Mouse (Mus musculus) heart, postnatal 25 days (tissue): ENCODE data around the gene Dolpp1. TPM values are rescaled to one million over a fixed set of nuclear protein-coding genes. Genes with fewer than 3 reads are reported as not detected.

ENCODE experiments used
- DNase-seq: peaks from one replicate; pipeline ENCODE4 v3.0.0; 2022; ENCODE audit warnings: low spot score
- intact Hi-C: fragments of 180-260 bp; cut with DNase I; formaldehyde crosslinking; loops from one replicate; pipeline ENCODE4 v1.15.1; 2025
- microRNA-seq: library from miRNA; unstranded; fragments of <30 nt; microRNA quantifications from one replicate; pipeline ENCODE4 v1.2.0, GENCODE M21; 2022
- total RNA-seq, 2 experiments: library from RNA; stranded (reverse); gene quantifications; 2 replicates each; pipeline ENCODE4 v1.2.3; 2021

Gene Dolpp1
- total RNA-seq, 2 experiments from 2014 or later, result 8.3 to 10.4 TPM

DNA sequence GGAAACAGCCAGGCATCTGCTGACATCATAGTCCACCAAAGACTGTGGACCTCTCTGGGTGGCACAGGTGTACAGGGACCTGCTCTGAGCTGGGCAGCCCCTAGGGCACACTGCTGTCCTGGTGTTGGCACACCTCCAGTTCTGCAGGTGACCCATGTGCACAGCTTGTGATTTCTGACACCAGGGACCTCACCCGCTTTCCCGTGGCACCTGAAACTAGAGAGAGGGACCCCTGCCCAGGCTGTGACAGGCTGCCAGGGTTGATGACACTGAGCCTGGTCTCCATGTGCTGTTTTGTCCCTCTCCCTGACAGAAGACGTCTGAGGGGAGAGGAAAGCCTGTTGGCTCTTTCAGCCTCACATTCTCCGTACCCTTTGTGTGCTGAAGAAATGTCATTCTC, 45.7 kb downstream of the Dolpp1 start:
- no peak for DNase-seq
- intact Hi-C loops, result loop anchor here (2.0 to 5.0 kb wide), 2 partner anchors 175 to 340 kb away; no protein-coding TSS in a partner anchor

DNA sequence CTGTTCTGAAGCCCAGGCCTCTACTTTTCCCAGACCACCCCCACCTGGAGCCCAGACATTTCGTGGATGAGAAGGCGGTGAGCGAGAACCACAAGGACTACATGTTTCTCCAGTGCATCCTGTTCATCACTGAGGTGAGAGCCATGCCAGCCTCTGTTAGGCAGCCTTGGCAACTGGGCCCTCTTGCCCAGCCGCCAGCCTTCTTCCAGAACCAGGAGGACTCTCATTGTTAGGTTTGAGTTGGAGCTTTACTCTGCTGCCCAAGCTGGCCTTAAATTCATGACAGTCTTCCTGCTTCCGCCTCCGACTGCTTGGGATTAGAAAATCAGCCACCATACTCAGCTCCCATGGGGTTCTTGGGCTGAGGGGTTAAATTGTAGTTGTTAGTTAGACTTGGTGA, 47.6 kb downstream of the Dolpp1 start:
- DNase-seq, result no peak
- intact Hi-C loops, result loop anchor here (5.0 kb wide), 1 partner anchor 338 kb away; no protein-coding TSS in a partner anchor

DNA sequence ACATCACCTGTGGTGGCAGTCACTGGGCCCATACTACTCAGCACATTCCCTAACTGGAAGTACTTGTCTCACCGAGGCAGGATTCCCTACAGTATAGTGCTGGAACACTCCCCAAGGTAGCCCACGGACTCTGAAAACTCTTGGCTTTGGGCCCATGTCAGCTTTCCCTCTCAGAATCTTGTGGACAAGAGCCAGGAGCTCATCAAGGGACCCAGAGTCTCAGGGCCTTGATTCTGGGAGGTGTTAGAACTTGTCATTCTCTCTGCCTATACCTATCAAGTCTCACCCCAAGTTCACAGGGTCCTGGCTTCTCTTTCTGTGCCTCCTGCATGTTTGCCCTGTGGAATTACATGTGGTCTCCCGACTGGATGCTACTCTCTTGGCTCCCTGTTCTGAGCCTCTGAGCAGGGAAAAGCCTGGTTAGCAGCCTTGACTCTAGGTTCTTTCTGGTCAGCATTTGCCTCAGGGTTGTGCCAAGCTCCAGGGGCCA, 48.2 kb downstream of the Dolpp1 start:
- intact Hi-C loops, result no loop called here
- DNase-seq, result no peak

DNA sequence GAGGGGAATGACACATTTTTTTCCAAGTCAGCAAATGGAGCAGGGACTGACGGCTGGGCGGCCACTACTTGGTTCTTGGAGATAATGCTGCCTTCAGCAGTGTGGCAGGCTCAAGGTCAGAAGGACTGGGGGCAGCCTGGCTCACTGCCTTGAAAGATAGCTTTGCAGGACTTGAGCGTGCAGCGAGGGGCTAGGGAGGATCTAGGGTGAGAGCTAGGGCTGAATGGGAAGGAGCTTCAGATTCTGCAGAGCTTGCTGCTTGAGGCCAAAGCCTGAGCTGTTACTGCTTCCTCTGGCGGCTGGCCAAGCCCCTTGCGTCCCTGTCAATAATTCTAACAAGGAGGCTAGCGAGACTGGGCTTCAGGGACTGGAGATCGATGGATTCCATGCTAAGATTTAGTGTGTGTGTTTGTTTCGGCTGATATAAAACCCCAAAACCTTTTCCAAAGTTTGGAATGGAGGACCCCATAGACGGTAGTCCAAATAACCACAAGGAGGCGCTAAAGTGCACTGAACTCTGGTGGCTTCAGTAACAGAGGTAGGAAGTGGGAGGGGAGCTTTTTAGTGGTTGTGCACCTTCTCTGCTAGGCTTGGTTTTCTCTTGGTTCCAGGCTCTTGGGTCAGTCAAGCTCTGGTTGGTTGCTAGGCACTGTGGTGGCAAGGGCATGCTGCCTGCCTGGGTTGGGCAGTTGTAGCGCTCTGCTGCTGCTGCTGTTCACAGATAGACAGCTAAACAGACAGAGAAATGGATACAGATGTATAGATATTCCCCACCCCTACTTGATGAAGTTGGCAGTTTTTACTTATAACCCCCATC, 48.9 kb downstream of the Dolpp1 start:
- intact Hi-C loops, result loop anchor here (1.0 kb wide), 1 partner anchor 29 kb away; no protein-coding TSS in a partner anchor

DNA sequence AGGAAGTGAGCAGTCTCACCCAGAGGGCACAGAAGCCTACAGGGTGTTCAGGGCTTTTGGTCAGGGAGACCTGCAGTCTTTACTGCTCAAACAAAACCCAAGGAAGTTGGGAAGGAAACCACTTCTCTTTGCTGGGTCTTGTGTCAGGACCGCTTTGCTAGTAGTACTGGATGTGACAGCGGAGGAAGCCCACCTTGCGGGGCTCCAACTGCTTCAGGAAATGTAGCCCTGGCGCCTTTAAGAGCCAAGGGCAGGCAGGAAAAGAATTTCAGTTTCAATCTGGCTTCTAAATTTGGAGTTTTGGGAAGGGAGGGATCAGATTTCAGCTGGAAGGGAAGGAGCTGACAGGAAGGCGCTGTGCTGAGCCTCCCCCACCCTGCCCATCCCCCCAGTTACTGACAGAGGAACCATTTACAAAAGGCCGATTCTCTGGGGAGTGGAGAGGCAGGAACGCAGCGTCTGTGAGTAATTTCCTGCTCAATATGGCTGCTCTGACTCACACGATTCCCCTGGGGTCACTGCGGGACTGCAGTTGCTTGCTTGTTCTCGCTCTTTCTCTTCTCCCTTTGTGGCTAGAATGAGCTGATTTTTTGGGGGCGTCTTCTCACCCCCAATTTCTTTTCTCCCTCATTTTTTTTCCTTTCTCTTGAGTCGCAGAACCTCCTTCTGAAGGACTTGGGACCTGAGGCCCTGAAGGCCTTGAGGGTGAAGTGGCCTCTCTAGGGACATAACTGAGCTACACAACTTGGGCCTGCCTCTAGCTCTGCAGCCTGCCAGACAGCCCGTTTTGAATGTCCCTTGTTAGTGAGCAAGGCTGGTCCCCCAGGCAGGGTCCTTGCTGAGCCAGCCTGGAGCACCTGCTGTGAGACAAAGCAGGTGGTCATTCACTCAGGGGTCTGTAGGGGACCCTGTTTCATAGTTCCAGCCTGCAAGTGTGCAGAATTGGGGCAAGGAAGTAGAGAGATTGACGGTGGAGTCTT, 49.8 kb downstream of the Dolpp1 start:
- peak; percentile 85 for DNase-seq
- intact Hi-C loops, result loop anchor here (1.0 kb wide), 1 partner anchor 28 kb away; no protein-coding TSS in a partner anchor

More for the DNA sequence above, 48.9 kb downstream of the Dolpp1 start:
- DNase-seq, result peak; percentile 58

DNA sequence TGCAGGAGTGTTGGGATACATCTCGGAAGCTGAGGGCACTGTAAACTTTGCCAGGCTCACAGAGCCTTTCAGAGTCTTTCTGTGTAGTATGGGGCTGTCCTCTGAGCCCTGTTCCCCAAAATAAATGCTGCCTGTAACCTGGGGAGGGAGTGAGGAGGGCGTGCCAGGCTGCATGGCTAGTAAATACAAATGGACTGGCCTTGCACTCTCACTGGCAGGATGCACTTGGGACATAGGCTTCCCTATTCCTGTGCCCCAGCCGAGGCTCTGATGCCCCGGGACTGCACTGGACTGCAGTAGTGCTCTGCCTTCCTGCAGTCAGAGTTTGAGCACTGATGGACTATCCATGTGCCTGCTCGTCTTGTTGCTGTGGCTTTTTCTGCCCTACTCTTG, 50.4 kb downstream of the Dolpp1 start:
- no peak for DNase-seq
- intact Hi-C loops, result no loop called here

DNA sequence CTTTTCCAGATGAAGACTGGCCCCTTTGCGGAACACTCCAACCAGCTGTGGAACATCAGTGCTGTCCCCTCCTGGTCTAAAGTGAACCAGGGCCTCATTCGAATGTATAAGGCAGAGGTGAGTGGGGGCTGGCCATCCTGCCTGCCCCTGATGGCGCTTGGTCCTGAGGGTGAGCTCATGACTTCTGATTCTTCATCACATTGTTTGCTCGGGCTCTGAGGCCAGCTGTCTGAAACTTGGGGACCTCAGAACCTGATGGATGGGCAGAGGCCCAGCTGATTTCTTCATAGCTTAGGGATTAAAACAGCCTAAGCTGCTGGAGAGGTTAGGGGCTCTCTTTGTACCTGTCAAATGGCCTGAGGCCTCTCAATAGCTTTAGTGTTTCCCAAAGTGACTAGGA, 51.2 kb downstream of the Dolpp1 start:
- DNase-seq, result no peak
- intact Hi-C loops, result no loop called here

DNA sequence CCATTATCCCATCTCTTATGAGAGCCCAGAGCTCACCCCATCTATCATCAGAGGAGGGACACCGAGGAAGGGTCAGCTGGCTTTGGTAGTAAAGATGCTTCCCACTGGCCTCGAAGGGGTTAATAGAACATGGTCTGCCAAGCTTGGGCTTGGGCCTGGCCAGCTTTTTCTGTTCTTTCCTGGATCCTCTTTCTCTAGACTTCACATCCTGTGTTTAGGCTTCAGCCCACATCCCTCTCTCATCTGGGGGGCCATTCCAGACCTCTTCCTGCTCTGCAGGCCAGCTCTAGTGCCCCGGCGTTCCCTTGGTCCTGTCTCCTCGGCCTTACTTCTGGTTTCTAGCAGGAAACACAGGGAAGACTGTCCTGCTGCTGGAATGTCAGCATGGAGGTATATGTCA, 52.0 kb downstream of the Dolpp1 start:
- intact Hi-C loops, result no loop called here

DNA sequence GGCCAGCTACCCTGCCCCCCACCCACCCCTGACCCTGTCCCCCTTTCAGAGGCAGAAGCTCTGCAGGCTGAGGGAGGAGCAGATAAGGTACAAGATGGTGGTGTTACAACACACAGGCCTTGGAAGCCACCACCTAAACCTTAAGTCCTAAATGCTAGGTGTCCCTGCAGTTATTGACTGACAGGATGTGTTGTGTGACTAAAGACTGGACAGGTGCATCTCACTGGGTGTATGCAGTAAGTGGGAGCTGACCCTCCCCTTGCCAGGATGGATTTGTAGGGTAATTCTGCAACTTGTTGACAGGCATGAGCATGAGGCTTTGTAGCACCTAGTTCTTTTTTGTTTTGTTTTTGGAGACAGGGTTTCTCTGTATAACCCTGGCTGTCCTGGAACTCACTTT, 52.4 kb downstream of the Dolpp1 start:
- no peak for DNase-seq
- intact Hi-C loops, result no loop called here

More for the DNA sequence above, 52.0 kb downstream of the Dolpp1 start:
- DNase-seq, result no peak

DNA sequence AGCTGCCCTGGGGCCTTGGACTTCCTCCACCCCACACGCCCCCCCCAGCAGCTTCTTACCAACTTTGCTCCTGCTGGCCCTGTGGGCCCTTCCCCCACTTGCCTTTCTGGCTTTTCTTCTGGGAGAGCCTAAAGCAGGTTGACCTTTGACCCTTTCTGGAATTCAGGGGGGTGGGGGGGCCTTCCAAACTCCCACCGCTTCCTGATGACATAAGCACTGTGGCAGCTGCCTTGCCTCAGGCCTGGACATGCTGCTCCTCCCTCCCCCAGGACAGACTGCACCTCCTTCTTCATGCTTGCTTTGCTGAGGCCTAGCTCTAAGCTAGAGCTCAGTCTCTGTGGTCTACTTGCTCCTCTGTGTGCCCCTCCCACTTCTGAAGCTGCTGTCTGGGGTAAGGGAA, 53.3 kb downstream of the Dolpp1 start:
- peak; percentile 39 for DNase-seq
- intact Hi-C loops, result loop anchor here (5.0 kb wide), 1 partner anchor 102 kb away; no protein-coding TSS in a partner anchor

DNA sequence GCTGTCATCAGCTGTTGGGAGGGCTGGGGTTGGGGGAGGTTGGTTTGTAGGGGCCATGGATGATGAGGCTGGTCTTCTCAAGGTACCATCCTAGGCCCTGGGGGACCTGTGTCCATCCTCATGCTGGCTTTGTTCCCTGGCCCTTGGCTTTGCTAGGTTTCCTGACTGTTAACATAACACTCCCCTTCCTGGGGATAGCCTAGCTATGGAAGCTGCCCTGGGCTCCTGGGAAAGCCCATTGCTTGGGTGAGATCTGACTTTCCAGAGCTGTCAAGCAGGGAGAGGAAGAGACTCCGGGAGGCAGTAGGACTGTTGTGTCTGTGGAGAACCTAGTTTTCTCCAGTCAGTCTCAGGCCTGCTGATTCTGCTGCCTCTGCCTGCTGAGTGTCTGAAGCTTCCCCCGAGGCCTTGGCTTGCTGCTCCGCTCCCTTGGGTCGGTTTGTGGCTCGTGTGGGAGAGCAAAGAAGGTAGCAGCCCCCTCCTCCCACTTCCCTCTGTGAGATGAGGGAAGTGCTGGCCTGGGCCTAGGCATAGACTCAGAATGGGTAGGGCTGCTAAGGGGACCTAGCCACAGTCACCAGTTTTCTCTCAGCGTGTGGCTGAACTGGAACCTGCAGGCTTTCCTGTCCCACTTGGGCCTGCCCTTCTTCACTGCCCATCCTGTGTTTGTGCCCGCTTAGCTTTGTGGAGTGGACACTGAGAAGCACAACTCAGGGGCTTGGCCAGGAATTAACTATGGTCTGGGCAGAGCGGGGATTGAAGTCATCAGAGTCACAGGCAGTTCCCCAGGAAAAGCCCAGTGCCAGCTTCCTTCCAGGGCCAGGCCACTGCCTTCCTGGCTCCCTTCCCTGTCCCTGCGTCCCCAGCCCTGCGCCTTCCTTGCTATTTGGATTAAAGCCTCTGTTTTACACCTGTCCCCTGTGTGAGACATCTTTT, 55.1 kb downstream of the Dolpp1 start:
- intact Hi-C loops, result loop anchor here (2.0 to 5.0 kb wide), 2 partner anchors 20 to 100 kb away; no protein-coding TSS in a partner anchor
- no peak for DNase-seq

DNA sequence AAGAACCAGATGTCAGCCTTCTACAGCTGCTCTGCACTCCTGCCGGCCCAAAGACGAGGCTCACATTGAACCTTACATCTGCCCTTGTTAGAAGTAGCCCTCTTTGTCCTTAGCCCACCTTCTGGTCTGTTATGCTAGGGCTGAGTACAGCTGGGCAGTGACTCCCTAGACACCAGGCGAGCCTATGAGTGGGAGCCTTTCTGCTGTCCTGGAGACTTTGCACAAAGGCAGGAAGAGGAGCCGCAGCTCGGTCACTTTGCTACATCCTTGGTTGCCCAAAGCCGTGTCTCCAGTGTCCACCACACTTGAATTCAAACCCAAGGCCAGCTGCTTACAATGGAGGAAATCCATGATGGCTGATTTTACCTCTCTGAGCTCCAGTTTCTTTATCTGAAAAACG, 56.3 kb downstream of the Dolpp1 start:
- no peak for DNase-seq
- intact Hi-C loops, result loop anchor here (5.0 kb wide), 1 partner anchor 99 kb away; no protein-coding TSS in a partner anchor

Small RNA genes within 50 kb of the gene (microRNA-seq; reads per million reads assigned to microRNA genes)
- gene Gm47292, result not detected

Other genes starting within 250 kb of the Dolpp1 start
- gene Endog, start 220.8 kb upstream of the Dolpp1 start, total RNA-seq, result 100 to 1,000 TPM in 1 of 2 experiments, 10 to 100 TPM in 1; 93.8 to 100 TPM
- gene Spout1, start 213.8 kb upstream of the Dolpp1 start, total RNA-seq, result 1 to 10 TPM; 4.5 to 6.1 TPM
- gene Kyat1, start 186.4 kb upstream of the Dolpp1 start, total RNA-seq, result 10 to 100 TPM; 43.1 to 44.0 TPM
- 10 to 100 TPM; 58.2 to 66.7 TPM for gene Lrrc8a, start 154.5 kb upstream of the Dolpp1 start, total RNA-seq
- gene Gm28035, start 151.7 kb upstream of the Dolpp1 start, total RNA-seq, result 1 to 10 TPM; 3.7 to 4.4 TPM
- 100 to 1,000 TPM in 1 of 2 experiments, 10 to 100 TPM in 1; 94.8 to 104 TPM for gene Phyhd1, start 126.1 kb upstream of the Dolpp1 start, total RNA-seq
- gene Gm28038, start 111.2 kb upstream of the Dolpp1 start, total RNA-seq, result under 1 TPM in 1 of 2 experiments, not detected in 1; 0.91 TPM
- 10 to 100 TPM; 23.6 to 26.3 TPM for gene Dolk, start 105.9 kb upstream of the Dolpp1 start, total RNA-seq
- gene Nup188, start 105.9 kb upstream of the Dolpp1 start, total RNA-seq, result 10 to 100 TPM; 19.6 to 20.0 TPM
- 10 to 100 TPM; 39.7 to 40.3 TPM for gene Sh3glb2, start 32.9 kb upstream of the Dolpp1 start, total RNA-seq
- 10 to 100 TPM; 68.5 to 74.0 TPM for gene Miga2, start 28.0 kb upstream of the Dolpp1 start, total RNA-seq
- gene Crat, start 23.6 kb downstream of the Dolpp1 start, total RNA-seq, result 100 to 1,000 TPM; 433 to 486 TPM
- 10 to 100 TPM; 91.2 to 92.3 TPM for gene Ptpa, start 23.8 kb downstream of the Dolpp1 start, total RNA-seq
- gene Ier5l, start 82.0 kb downstream of the Dolpp1 start, total RNA-seq, result 1 to 10 TPM; 4.1 to 6.9 TPM
- 1 to 10 TPM; 1.2 TPM for gene Cstad, start 202.8 kb downstream of the Dolpp1 start, total RNA-seq